Mouse (Mus musculus) kidney, embryonic 15.5 days (tissue): ENCODE data around the gene Acvr1. TPM values are rescaled to one million over a fixed set of nuclear protein-coding genes. Genes with fewer than 3 reads are reported as not detected.

Experiments used
- ATAC-seq: fragments of 200-750 bp; cut with Nextera tagmentation; replicated peaks from 2 replicates; pipeline ENCODE4 v1.8.0; 2017; ENCODE audit warnings: moderate TSS enrichment; ENCODE audit not compliant: low FRiP score
- H3K27ac ChIP-seq: fragments of 300-500 bp; sonication (generic); 2 replicates; pipeline ENCODE4 v1.5.1; 2015; ENCODE audit warnings: mild to moderate bottlenecking, inconsistent platforms
- H3K27me3 ChIP-seq: fragments of 300-500 bp; sonication (generic); 2 replicates; pipeline ENCODE4 v1.6.1; 2015; ENCODE audit warnings: inconsistent platforms
- H3K36me3 ChIP-seq: fragments of 300-500 bp; sonication (generic); 2 replicates; pipeline ENCODE4 v1.6.1; 2015; ENCODE audit warnings: inconsistent platforms
- H3K4me1 ChIP-seq: fragments of 300-500 bp; sonication (generic); 2 replicates; pipeline ENCODE4 v1.6.1; 2015; ENCODE audit warnings: inconsistent platforms
- H3K4me2 ChIP-seq: fragments of 300-500 bp; sonication (generic); 2 replicates; pipeline ENCODE4 v1.6.1; 2015; ENCODE audit warnings: moderate library complexity, mild to moderate bottlenecking, inconsistent platforms
- H3K4me3 ChIP-seq: fragments of 300-500 bp; sonication (generic); replicated peaks from 2 replicates; pipeline ENCODE4 v1.5.1; 2015; ENCODE audit warnings: mild to moderate bottlenecking, inconsistent platforms
- H3K9ac ChIP-seq: fragments of 300-500 bp; sonication (generic); 2 replicates; pipeline ENCODE4 v1.6.1; 2015; ENCODE audit warnings: mild to moderate bottlenecking, inconsistent platforms
- H3K9me3 ChIP-seq: fragments of 300-500 bp; sonication (generic); replicated peaks from 2 replicates; pipeline ENCODE4 v1.6.1; 2016; ENCODE audit warnings: inconsistent platforms
- WGBS: fragments of 180-500 bp; shearing (Covaris S2); methylation state at CpG from one replicate; pipeline ENCODE4 v1.1.7; 2015; ENCODE audit warnings: mixed read lengths; 5-methylcytosine and 5-hydroxymethylcytosine counted together
- polyA plus RNA-seq: library from polyadenylated mRNA; unstranded; fragments of >200 nt; fragmentation: Nextera tagmentation; extraction: Ambion mirVana; gene quantifications from 2 replicates; pipeline ENCODE4 v1.2.1, GENCODE M21; 2015

Acvr1 gene
- polyA plus RNA-seq, 1 experiment from 2014 or later = 5.7 TPM

- 85% methylated on average over 8 of the region's 8 CpGs for WGBS
- Histone ChIP-seq H3K27me3 (no peaks in the 10 kb centered on the region), H3K4me3 (no peak overlapping the region), H3K36me3 (peaks cover 57% of the 10 kb centered on the region), H3K9ac (no peak overlapping the region), H3K27ac (no peak overlapping the region), H3K4me1 (0 out of 2 replicates have a peak, but pooled peaks cover 4% of the 10 kb centered on the region), H3K9me3 (no peaks in the 10 kb centered on the region), H3K4me2 (no peak overlapping the region)
- ATAC-seq = no peak
Measured at GRCm38 (mm10) chr2:58456843-58457487, 110.0 kb downstream of the Acvr1 start.

DNA sequence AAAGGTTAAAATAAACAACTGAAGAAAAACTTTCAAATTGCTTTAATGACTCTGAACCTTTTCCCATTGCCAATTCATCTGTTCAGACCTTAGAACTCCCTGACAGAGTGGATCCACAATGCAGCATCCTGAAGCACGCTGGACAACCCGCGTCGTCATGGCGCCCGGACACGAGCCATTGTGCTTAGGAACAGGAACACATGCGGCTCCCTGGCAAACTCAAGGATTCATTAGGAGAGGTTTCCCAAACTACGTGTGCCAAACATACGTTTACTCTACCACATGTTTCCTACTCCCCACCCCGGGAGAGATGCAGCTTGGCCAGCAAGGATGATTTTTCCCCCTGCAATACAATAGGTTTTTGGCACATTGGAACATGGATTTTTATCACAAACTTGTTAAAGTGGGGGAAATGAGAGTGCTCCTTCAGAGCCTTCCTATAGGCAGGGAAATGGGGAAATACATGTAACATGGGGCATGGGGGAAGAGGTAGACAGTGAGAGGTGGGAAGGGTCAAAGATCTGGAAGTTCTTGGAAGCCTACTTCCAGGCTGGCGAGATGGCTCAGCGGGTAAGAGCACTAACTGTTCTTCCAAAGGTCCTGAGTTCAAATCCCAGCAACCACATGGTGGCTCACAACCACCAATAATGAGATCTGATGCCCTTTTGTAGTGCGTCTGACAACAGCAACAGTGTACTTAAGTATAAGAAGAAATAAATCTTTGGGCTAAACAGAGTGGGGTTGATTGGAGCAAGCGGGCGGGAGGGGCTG, 112.7 kb downstream of the Acvr1 start:
- Histone ChIP-seq H3K4me1 (0 out of 2 replicates have a peak, but pooled peaks cover 4% of the 10 kb centered on the region), H3K4me3 (no peak overlapping the region), H3K27ac (no peak overlapping the region), H3K4me2 (no peak overlapping the region), H3K9ac (no peak overlapping the region), H3K9me3 (no peaks in the 10 kb centered on the region), H3K27me3 (no peaks in the 10 kb centered on the region), H3K36me3 (peaks cover 39% of the 10 kb centered on the region)
- WGBS = 91% methylated on average over 16 of the region's 16 CpGs
- no peak for ATAC-seq

- no peaks in the 10 kb centered on the region for H3K4me1 ChIP-seq
- H3K9ac ChIP-seq = no peak overlapping the region
- ATAC-seq = no peak
- WGBS = 94% methylated on average over 15 of the region's 15 CpGs
- no peaks in the 10 kb centered on the region for H3K27me3 ChIP-seq
- H3K4me3 ChIP-seq = no peak overlapping the region
- no peaks in the 10 kb centered on the region for H3K9me3 ChIP-seq
- no peak overlapping the region for H3K4me2 ChIP-seq
- H3K36me3 ChIP-seq = peaks cover 31% of the 10 kb centered on the region
- no peak overlapping the region for H3K27ac ChIP-seq
Measured at GRCm38 (mm10) chr2:58447001-58447400, 120.0 kb downstream of the Acvr1 start.

DNA sequence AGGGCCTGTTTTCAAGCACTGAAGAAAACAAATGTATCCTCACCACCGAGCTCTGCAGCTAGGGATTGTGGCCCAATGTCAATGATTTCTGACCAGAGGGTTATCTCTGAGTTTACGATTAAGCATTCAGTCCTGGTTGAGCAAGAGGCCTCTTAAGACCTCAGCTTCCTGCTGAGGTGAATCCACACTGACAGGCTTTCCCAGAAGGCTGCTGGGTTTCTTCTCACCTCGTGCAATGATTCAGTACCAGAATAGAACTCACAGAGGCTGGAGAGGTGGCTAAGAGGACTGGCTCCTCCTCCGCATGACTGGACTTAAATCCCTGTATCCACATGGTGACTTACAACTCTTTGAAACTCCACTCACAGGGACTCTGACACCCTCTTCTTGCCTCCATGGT, 123.8 kb downstream of the Acvr1 start:
- H3K36me3 ChIP-seq = peaks cover 32% of the 10 kb centered on the region
- ATAC-seq = no peak
- H3K9me3 ChIP-seq = no peaks in the 10 kb centered on the region
- 71% methylated on average over 4 of the region's 4 CpGs for WGBS
- no peaks in the 10 kb centered on the region for H3K4me1 ChIP-seq
- no peaks in the 10 kb centered on the region for H3K27me3 ChIP-seq
- no peak overlapping the region for H3K4me2 ChIP-seq
- no peak overlapping the region for H3K4me3 ChIP-seq
- H3K27ac ChIP-seq = no peak overlapping the region
- no peak overlapping the region for H3K9ac ChIP-seq

DNA sequence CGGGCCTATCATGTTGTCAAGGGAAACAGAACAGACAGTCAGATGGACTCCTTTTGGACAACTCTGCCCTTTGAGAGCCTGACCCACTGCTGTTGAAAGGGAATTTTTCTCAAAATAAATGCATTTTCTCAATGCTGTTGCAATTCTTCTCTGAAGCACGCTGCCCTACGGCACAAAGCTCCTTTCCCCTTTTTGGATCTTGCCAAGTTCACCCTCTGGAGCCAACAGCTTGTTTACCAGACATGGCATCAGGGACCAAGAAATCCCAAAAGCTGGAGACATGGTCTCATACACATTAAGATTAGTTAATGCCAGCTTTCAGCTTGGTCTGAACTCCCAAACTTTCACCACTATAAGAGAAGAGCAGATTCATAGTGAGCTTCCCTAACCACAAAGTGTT, 130.0 kb downstream of the Acvr1 start:
- no peak for ATAC-seq
- WGBS = 91% methylated on average over 3 of the region's 3 CpGs

DNA sequence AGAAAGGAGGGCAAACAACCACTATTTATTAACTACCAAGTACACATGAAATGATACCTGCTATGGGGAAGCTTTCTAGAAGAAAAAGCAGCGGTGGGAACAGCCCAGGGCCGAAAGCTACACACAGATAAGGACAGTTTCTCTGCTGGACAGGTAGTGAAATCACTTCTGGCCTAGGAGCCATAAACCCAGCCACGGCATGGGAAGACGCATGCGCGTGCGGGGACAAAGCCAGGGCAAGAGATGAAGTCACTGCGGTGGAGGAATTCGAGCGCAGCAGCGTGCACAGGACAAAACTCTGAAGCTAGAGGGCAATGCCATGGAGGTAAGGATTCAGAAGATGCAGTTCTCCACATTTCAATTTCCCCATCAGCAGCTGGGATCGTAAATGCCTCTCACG, 131.4 kb downstream of the Acvr1 start:
- H3K9me3 ChIP-seq = no peaks in the 10 kb centered on the region
- H3K4me1 ChIP-seq = no peaks in the 10 kb centered on the region
- H3K27ac ChIP-seq = no peak overlapping the region
- H3K4me3 ChIP-seq = no peak overlapping the region
- 86% methylated on average over 13 of the region's 13 CpGs for WGBS
- no peak overlapping the region for H3K4me2 ChIP-seq
- no peaks in the 10 kb centered on the region for H3K27me3 ChIP-seq
- H3K36me3 ChIP-seq = peaks cover 7% of the 10 kb centered on the region; the same call in 1 of the 2 replicates
- H3K9ac ChIP-seq = no peak overlapping the region
- no peak for ATAC-seq

More for the DNA sequence above, 130.0 kb downstream of the Acvr1 start:
- peaks cover 7% of the 10 kb centered on the region; the same call in 1 of the 2 replicates for H3K36me3 ChIP-seq
- H3K4me1 ChIP-seq = no peaks in the 10 kb centered on the region
- H3K27ac ChIP-seq = no peak overlapping the region
- no peak overlapping the region for H3K9ac ChIP-seq
- no peak overlapping the region for H3K4me2 ChIP-seq
- no peaks in the 10 kb centered on the region for H3K27me3 ChIP-seq
- H3K9me3 ChIP-seq = no peaks in the 10 kb centered on the region
- H3K4me3 ChIP-seq = no peak overlapping the region

DNA sequence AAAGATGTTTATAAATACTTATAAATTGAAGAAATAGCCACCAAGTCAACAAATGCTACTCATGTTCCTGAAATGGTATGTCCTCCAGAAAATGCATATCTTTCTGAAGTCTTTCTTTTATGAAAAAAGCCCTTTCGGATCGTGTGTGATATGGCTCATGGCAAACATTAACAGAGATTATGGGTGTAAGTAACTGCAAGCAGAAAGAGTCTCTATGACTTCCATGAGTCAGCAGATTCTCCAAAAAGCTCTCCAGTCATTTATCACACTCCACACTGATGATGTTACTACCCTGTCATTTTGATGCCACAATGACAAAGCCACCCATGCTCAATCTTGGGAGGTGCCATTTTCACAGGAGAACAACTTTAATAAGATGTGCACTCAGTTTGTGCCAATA, 132.5 kb downstream of the Acvr1 start:
- no peak overlapping the region for H3K4me2 ChIP-seq
- H3K4me1 ChIP-seq = no peaks in the 10 kb centered on the region
- no peak overlapping the region for H3K27ac ChIP-seq
- H3K9me3 ChIP-seq = no peaks in the 10 kb centered on the region
- no peak overlapping the region for H3K9ac ChIP-seq
- H3K4me3 ChIP-seq = no peak overlapping the region
- peaks cover 5% of the 10 kb centered on the region; the same call in 1 of the 2 replicates for H3K36me3 ChIP-seq
- no peaks in the 10 kb centered on the region for H3K27me3 ChIP-seq
- WGBS = 81% methylated on average over 2 of the region's 2 CpGs
- ATAC-seq = no peak

DNA sequence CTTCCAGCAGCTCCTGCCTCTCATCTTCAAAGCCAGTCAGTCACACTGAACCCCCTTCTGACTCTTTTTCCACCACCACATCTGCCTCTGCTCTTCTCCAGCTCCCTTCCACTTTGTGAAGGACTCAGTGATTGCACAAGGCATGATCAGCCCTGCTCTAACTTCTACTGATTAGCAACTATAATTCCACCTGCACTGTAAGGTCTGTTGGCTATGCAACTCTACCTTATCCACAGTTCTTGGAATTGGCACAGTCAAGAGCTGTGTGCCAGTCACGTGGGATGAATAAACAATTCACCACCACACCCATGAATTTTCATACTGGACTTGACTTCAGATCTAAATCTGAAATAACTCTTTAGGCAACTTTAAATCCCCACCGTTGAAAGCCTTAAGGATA, 133.6 kb downstream of the Acvr1 start:
- Histone ChIP-seq H3K36me3 (no peaks in the 10 kb centered on the region), H3K27ac (no peak overlapping the region), H3K9me3 (no peaks in the 10 kb centered on the region), H3K4me1 (no peaks in the 10 kb centered on the region), H3K4me3 (no peak overlapping the region), H3K27me3 (no peaks in the 10 kb centered on the region), H3K9ac (no peak overlapping the region), H3K4me2 (no peak overlapping the region)
- ATAC-seq = no peak
- 86% methylated on average over 2 of the region's 2 CpGs for WGBS

GRCm38 (mm10) chr2:58432211-58432610, 134.7 kb downstream of the Acvr1 start:
- 87% methylated on average over 7 of the region's 7 CpGs for WGBS
- H3K27ac ChIP-seq = no peak overlapping the region
- H3K4me2 ChIP-seq = no peak overlapping the region
- no peak for ATAC-seq
- no peaks in the 10 kb centered on the region for H3K27me3 ChIP-seq
- no peak overlapping the region for H3K4me3 ChIP-seq
- H3K9me3 ChIP-seq = no peaks in the 10 kb centered on the region
- no peaks in the 10 kb centered on the region for H3K36me3 ChIP-seq
- H3K9ac ChIP-seq = no peak overlapping the region
- H3K4me1 ChIP-seq = no peaks in the 10 kb centered on the region

GRCm38 (mm10) chr2:58425436-58426004, 141.4 kb downstream of the Acvr1 start:
- H3K27ac ChIP-seq = no peak overlapping the region
- 95% methylated on average over 13 of the region's 13 CpGs for WGBS
- no peak overlapping the region for H3K9ac ChIP-seq
- H3K27me3 ChIP-seq = no peaks in the 10 kb centered on the region
- H3K36me3 ChIP-seq = no peaks in the 10 kb centered on the region
- no peaks in the 10 kb centered on the region for H3K9me3 ChIP-seq
- no peaks in the 10 kb centered on the region for H3K4me1 ChIP-seq
- ATAC-seq = no peak
- no peak overlapping the region for H3K4me3 ChIP-seq
- H3K4me2 ChIP-seq = no peak overlapping the region

GRCm38 (mm10) chr2:58423319-58423718, 143.6 kb downstream of the Acvr1 start:
- Histone ChIP-seq H3K36me3 (no peaks in the 10 kb centered on the region), H3K9me3 (no peaks in the 10 kb centered on the region), H3K4me1 (no peaks in the 10 kb centered on the region), H3K27ac (no peak overlapping the region), H3K4me2 (no peak overlapping the region), H3K4me3 (no peak overlapping the region), H3K27me3 (no peaks in the 10 kb centered on the region), H3K9ac (no peak overlapping the region)
- ATAC-seq = no peak
- WGBS = 67% methylated on average over 5 of the region's 5 CpGs

GRCm38 (mm10) chr2:58419571-58419970, 147.4 kb downstream of the Acvr1 start:
- H3K27ac ChIP-seq = no peak overlapping the region
- no peak overlapping the region for H3K9ac ChIP-seq
- no peaks in the 10 kb centered on the region for H3K27me3 ChIP-seq
- no peak for ATAC-seq
- H3K4me1 ChIP-seq = no peaks in the 10 kb centered on the region
- H3K4me2 ChIP-seq = no peak overlapping the region
- 91% methylated on average over 8 of the region's 8 CpGs for WGBS
- no peak overlapping the region for H3K4me3 ChIP-seq
- no peaks in the 10 kb centered on the region for H3K9me3 ChIP-seq
- no peaks in the 10 kb centered on the region for H3K36me3 ChIP-seq
